Mouse (Mus musculus) olfactory bulb, adult 2 months (tissue): ENCODE measurements around the gene Smox. TPM values are rescaled to one million over a fixed set of nuclear protein-coding genes. Genes with fewer than 3 reads are reported as not detected.

Experiments
- H3K27ac ChIP-seq: fragments of 200-500 bp; 2 replicates; pipeline ENCODE4 v1.5.1; 2012; ENCODE audit warnings: low read depth, low read length; ENCODE audit not compliant: insufficient read depth
- H3K4me1 ChIP-seq: fragments of 200-500 bp; 2 replicates; pipeline ENCODE4 v1.6.1; 2012; ENCODE audit warnings: low read length; ENCODE audit not compliant: control insufficient read depth, insufficient read depth
- H3K4me3 ChIP-seq: fragments of 200-500 bp; 2 replicates; pipeline ENCODE4 v1.5.1; 2012; ENCODE audit warnings: mild to moderate bottlenecking, low read depth, low read length, moderate library complexity; ENCODE audit not compliant: insufficient read depth
- CTCF ChIP-seq: fragments of 200-500 bp; IDR thresholded peaks from 2 replicates; pipeline ENCODE4 v1.5.1; 2012; ENCODE audit warnings: low read depth, mild to moderate bottlenecking, low read length, moderate library complexity; ENCODE audit not compliant: insufficient read depth
- POLR2A ChIP-seq: fragments of 200-500 bp; IDR thresholded peaks from 2 replicates; pipeline ENCODE4 v1.6.1; 2012; ENCODE audit warnings: mild to moderate bottlenecking, low read depth, low read length, moderate library complexity; ENCODE audit not compliant: insufficient read depth
- WGBS: fragments of 180-500 bp; shearing (Covaris S2); methylation state at CpG from one replicate; pipeline ENCODE4 v1.1.7; 2018; 5-methylcytosine and 5-hydroxymethylcytosine counted together
- polyA plus RNA-seq: library from polyadenylated mRNA; stranded (reverse); fragments of >200 nt; gene quantifications from 2 replicates; pipeline ENCODE4 v1.2.4, GENCODE M21; 2012; ENCODE audit warnings: low replicate concordance; ENCODE audit not compliant: missing spikeins, insufficient read depth, insufficient read length

Gene Smox
- polyA plus RNA-seq, 1 experiment: not detected

DNA sequence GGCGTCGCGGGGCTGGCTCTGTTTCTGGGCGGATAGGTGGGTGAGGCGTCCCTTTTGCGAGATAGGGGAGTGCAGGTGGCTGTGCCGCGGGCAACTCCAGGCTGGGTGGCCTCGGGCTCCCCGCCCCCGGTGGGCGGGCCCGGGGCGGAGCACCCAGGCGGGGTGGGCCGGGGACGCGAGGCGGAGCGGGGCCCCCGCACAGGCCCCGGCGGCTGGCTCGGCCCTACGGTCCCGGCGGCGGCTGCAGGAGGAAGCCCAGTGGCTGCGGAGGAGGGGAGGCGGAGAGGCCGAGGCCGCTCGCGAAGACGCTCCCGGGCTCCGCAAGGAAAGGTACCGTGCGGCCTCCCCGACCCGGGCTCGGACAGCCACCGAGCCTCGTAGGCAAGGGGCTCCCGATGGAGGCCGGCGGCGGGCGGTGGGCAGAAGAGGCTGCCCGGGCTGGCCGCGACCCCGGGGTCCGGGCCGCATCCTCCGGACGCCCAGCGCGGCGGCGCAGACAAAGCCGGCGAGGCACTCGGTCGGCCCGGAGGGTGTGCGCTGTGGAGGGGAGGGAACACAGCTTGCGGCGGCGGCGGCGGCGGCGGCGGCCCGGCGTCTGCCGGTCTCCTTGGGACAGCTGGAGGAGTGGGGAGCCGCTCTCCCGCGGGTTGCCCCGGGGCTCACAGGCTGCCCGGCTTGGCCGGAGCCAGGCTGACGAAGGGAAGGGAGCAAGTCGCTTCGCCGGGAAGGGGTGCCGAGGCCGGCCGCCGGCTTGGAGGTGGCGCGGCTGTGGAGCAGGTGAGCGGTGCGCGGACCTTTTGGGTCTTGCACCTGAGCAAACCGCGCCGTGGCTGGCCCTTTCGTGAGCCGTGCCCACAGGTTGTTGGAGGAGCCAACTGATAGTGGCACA, 655 bp downstream of the Smox start:
- 1% methylated on average over 101 of the region's 102 CpGs for WGBS

DNA sequence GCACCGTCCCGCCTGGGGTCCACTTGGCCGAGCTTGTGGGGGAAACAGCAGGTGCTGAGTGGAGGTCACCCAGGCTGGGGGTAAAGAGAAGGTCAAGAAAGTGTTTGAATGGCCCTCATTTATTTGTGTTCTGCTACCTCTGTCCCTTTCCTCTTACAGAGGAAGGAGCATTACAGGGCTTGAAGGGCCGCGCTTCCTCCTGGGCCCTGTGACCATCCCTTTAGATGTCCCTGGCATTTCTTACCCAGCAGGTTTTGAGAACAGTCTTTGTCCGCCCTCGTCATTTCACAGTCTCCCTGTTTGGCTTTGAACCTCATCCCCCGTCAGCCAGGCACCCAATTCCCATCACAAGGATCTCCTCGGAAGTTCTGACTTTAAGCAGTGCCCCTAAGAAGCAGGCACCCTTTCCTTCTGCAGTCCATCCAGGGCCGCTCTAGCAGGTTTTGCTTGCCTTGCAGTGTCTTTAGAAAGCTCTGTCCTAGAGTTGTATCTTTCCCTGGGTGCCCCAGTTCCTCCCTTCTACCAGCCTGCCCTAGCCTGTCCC, 1.4 kb downstream of the Smox start:
- Histone ChIP-seq H3K27ac (peak overlapping the region; percentile 94), H3K4me1 (peaks cover 32% of the 10 kb centered on the region), H3K4me3 (peak overlapping the region; percentile 96)
- 8% methylated on average over 10 of the region's 10 CpGs for WGBS
- TF ChIP-seq POLR2A (no peak), CTCF (no peak)

More for the DNA sequence above, 655 bp downstream of the Smox start:
- Histone ChIP-seq H3K27ac (peak overlapping the region; percentile 94), H3K4me1 (peaks cover 25% of the 10 kb centered on the region), H3K4me3 (peak overlapping the region; percentile 96)
- TF ChIP-seq POLR2A: peak; percentile 85
- TF ChIP-seq CTCF: no peak

DNA sequence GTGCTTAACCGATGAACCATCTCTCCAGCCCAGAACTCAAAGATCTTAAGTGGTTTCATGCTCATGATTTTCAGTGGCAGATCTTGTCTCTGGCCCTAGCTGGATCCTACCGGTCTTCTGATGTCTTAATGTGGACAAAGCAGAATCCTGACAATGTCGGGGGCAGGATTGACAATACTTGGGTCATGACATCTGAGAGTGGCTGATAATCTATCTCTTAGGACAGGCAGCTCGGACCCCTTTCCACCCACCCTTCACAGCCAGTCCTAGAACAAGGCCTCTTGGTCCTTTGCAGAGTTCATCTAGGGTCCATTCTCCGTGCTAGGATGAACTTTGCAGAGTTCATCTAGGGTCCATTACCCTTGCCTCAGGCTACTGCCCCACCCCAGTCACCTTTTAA, 2.1 kb downstream of the Smox start:
- H3K4me1 ChIP-seq: peaks cover 37% of the 10 kb centered on the region
- WGBS: 59% methylated on average over 5 of the region's 5 CpGs
- TF ChIP-seq CTCF: no peak
- TF ChIP-seq POLR2A: no peak
- H3K27ac ChIP-seq: 0 out of 2 replicates have a peak overlapping the region, but pooled peaks have one; percentile 15
- H3K4me3 ChIP-seq: peak overlapping the region; percentile 9

DNA sequence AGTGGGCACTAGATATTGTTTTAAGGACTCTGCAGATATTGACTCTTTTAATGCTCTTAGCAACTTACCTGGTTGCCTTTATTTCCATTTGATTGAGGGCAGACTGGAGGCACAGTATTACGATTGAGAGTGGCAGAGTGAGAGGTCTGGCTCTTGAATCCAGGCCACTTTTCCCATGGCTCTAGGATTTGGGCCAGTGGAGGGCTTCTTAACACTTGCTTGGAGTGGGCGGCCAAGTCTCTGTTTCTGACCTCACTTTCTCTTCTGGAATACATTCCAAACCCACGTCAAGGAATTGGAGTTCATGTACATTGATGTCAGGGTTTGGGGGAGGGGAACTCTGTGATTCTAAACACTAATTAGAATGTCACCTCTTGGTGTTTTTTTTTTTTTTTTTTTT, 4.0 kb downstream of the Smox start:
- peak overlapping the region; percentile 23; the same call in 1 of the 2 replicates for H3K27ac ChIP-seq
- no peak overlapping the region for H3K4me3 ChIP-seq
- no peak for TF ChIP-seq POLR2A
- no peak for TF ChIP-seq CTCF
- H3K4me1 ChIP-seq: peaks cover 46% of the 10 kb centered on the region
- WGBS: 38% methylated on average over 3 of the region's 3 CpGs

DNA sequence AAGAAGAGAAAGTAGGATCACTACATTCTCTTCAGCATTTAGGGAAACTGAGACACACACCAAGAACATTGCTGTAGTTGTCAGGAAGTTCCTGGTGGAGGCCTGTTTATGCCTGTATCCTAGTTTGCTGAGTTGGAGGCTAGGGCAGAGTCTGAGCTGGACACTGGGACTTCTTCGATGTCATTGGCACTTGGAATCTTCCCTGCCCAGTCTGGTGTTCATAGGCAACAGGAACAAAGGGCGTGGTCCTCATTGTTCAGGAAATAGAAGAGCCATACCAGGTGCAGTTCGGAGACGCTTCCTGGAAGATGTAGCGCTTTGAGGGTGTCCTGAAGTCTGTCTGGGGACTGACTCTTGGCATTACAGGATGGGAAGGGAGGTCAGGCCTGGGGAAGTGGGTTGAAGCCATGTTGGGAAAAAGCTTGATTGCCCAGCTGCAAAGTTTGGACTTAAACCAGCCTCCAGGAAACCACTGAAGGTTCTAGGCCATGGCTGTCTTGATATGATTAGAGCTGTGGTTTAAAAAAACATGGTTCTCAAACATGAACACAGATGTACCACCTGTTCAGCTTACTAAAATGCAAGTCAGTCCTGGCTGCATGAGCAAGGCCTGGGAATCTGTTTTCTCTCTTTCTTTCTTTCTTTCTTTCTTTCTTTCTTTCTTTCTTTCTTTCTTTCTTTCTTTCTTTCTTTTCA, 5.0 kb downstream of the Smox start:
- H3K4me3 ChIP-seq: no peak overlapping the region
- no peak for TF ChIP-seq CTCF
- WGBS: 87% methylated on average over 5 of the region's 5 CpGs
- H3K27ac ChIP-seq: 0 out of 2 replicates have a peak overlapping the region, but pooled peaks have one; percentile 6
- H3K4me1 ChIP-seq: peaks cover 53% of the 10 kb centered on the region

DNA sequence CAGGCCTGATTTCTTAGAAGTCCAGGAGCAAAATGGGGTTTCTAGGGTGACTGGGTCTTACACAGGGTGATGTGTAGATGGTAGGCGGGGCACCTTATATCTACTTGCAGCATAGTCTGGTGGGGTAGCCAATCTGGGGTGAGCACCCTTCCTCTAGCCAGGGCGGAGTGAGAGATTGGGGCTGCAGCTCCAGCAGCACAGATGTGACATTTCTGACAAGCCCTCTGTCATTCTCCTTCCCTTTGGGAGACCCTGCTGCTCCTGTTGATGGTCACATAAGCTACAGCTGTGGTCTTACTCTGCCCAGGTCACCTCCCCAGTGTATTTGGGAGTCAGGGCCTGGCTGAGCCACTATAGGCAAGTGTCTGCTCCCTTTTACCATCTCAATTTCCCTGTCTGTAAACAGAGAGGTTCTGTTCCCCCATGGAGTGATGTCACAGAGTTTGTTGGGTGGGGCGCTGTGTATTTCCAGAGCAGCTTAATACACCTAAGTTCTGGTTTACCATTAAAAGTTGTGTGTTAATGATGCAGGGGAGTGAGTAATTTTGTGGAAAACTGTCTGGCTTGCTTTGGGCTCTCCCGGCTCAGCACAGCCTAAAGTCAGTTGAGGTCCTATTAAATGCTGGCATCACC, 6.0 kb downstream of the Smox start:
- 83% methylated on average over 4 of the region's 4 CpGs for WGBS
- Histone ChIP-seq H3K27ac (peak overlapping the region; percentile 32; the same call in 1 of the 2 replicates), H3K4me1 (peaks cover 59% of the 10 kb centered on the region), H3K4me3 (no peak overlapping the region)
- no peak for TF ChIP-seq CTCF
- no peak for TF ChIP-seq POLR2A

DNA sequence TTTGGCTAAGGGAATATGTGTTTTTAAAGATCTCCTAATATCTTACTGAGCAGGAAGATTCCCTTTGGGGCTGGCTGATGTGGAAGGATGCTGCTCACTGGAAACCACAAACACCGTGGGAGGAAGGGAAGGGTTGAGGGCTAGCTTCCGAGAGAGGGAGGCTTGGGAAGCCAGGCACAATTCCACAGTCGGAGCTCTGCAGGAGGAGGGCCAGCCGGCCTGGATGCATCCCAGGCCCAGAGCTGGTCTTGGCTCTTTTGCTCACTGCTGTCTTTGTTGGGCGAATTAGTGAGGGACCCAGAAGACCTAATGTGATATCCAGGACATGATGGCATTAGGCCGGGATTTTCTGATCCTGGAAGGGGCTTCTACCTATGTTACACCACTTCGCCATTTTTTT, 6.9 kb downstream of the Smox start:
- Histone ChIP-seq H3K27ac (0 out of 2 replicates have a peak overlapping the region, but pooled peaks have one; percentile 32), H3K4me3 (no peak overlapping the region), H3K4me1 (peaks cover 64% of the 10 kb centered on the region)
- TF ChIP-seq CTCF: no peak
- no peak for TF ChIP-seq POLR2A
- 31% methylated on average over 7 of the region's 7 CpGs for WGBS

- WGBS: 86% methylated on average over 5 of the region's 5 CpGs
- Histone ChIP-seq H3K4me3 (no peak overlapping the region), H3K4me1 (peaks cover 72% of the 10 kb centered on the region), H3K27ac (0 out of 2 replicates have a peak overlapping the region, but pooled peaks have one; percentile 28)
- TF ChIP-seq CTCF: no peak
- TF ChIP-seq POLR2A: no peak
These were observed 8.1 kb downstream of the Smox start for GRCm38 (mm10) chr2:131499290-131499845.
